Mouse (Mus musculus) spleen, adult 2 months (tissue): ENCODE results near the gene Sntb2.

Source experiments
- CTCF ChIP-seq: fragments of 200-500 bp; IDR thresholded peaks from 2 replicates; pipeline ENCODE4 v1.5.1; 2011; ENCODE audit warnings: mild to moderate bottlenecking, inconsistent platforms; ENCODE audit not compliant: insufficient read depth, insufficient read length, insufficient replicate concordance; ENCODE audit errors: extremely low read depth
- POLR2A ChIP-seq: fragments of 200-500 bp; IDR thresholded peaks from 2 replicates; pipeline ENCODE4 v1.6.1; 2011; ENCODE audit warnings: low read depth, low read length, inconsistent platforms

GRCm38 (mm10) chr8:107035641-107036040 lies 100.1 kb downstream of the Sntb2 start:
- TF ChIP-seq CTCF (no peak), POLR2A (no peak)
